Mouse (Mus musculus) thymus, adult 2 months (tissue): ENCODE results near the gene Abr.
A peak's percentile ranks its signal among the peaks of the same experiment; 100 is the strongest.

ENCODE experiments used
- CTCF ChIP-seq: fragments of 200-500 bp; IDR thresholded peaks from 2 replicates; pipeline ENCODE4 v1.5.1; 2012; ENCODE audit warnings: mild to moderate bottlenecking, control low read depth, low read length, moderate library complexity, borderline replicate concordance; ENCODE audit not compliant: control insufficient read depth, poor library complexity, insufficient read depth; ENCODE audit errors: extremely low read depth
- POLR2A ChIP-seq: fragments of 200-500 bp; IDR thresholded peaks from 2 replicates; pipeline ENCODE4 v1.6.1; 2012; ENCODE audit warnings: mild to moderate bottlenecking, low read length, control low read depth, moderate library complexity; ENCODE audit not compliant: control insufficient read depth, poor library complexity, insufficient read depth; ENCODE audit errors: extremely low read depth

GRCm38 (mm10) chr11:76398798-76399586, 223.1 kb downstream of the Abr start, which contains the start of gene Nxn:
- TF ChIP-seq CTCF = peak; percentile 32; the same call in 1 of the 2 replicates
- TF ChIP-seq POLR2A = no peak
